In genomic region chr17:34143461-34143860, GRCm38 (mm10) we compare ENCODE assay signal across 1 mouse cellular context.
TF ChIP-seq lines count a peak whose summit lies in the region.

No protein-coding gene starts in this region.

TF ChIP-seq in MEL, 35 proteins besides CTCF, POLR2A, EP300 and RAD21 (continued from another document):
- TF ChIP-seq MYB (IDR thresholded peaks at IDR 0.05; ENCODE audit: low read depth, low read length) (peak; percentile 34; the same call in 1 of the 2 replicates), MYC (IDR thresholded peaks at IDR 0.05; ENCODE audit: low read depth, low read length) (0 out of 2 replicates have a peak, but pooled peaks have one; percentile 30), MAX (IDR thresholded peaks at IDR 0.05; ENCODE audit: low read length) (no peak), GABPA (IDR thresholded peaks at IDR 0.05; ENCODE audit: low read depth, low read length) (no peak), HCFC1 (IDR thresholded peaks at IDR 0.05; ENCODE audit: low read depth, low read length) (peak; percentile 64), POLR2AphosphoS2 (IDR thresholded peaks at IDR 0.05; ENCODE audit: low read length) (no peak), CHD2 (IDR thresholded peaks at IDR 0.05; ENCODE audit: low read length) (peak; percentile 64; the same call in 1 of the 2 replicates), MAZ (IDR thresholded peaks at IDR 0.05; ENCODE audit: low read depth, low read length) (peak; percentile 87), RCOR1 (IDR thresholded peaks at IDR 0.05; ENCODE audit: low read depth, low read length) (peak; percentile 75), ZNF384 (IDR thresholded peaks at IDR 0.05; ENCODE audit: low read depth, low read length) (no peak), MAFK (IDR thresholded peaks at IDR 0.05; ENCODE audit: borderline replicate concordance, low read depth, low read length) (0 out of 2 replicates have a peak, but pooled peaks have one; percentile 22), TAL1 (IDR thresholded peaks at IDR 0.05; ENCODE audit: low read length) (peak; percentile 59; the same call in 1 of the 2 replicates), USF2 (IDR thresholded peaks at IDR 0.05; ENCODE audit: borderline replicate concordance in 1 of 2, insufficient read depth in 1 of 2, low read depth in 1 of 2, low read length in 2 of 2) (no peak), SIN3A (IDR thresholded peaks at IDR 0.05; ENCODE audit: low read length) (peak; percentile 86), ETS1 (IDR thresholded peaks at IDR 0.05; ENCODE audit: low read depth, low read length) (peak; percentile 85), UBTF (IDR thresholded peaks at IDR 0.05; ENCODE audit: borderline replicate concordance, insufficient read depth, low read depth, low read length) (0 out of 2 replicates have a peak, but pooled peaks have one; percentile 64), USF1 (IDR thresholded peaks at IDR 0.05; ENCODE audit: low read depth, low read length) (0 out of 2 replicates have a peak, but pooled peaks have one; percentile 10), GATA1 (IDR thresholded peaks at IDR 0.05; ENCODE audit: low read depth, low read length) (peak; percentile 77), MXI1 (IDR thresholded peaks at IDR 0.05; ENCODE audit: low read depth, low read length) (peak; percentile 73), TCF12 (IDR thresholded peaks at IDR 0.05; ENCODE audit: low read depth, low read length) (peak; percentile 81), SMC3 (IDR thresholded peaks at IDR 0.05; ENCODE audit: low read depth, low read length) (no peak; the same call in 1 of the 2 replicates), TBP (IDR thresholded peaks at IDR 0.05; ENCODE audit: low read depth, low read length) (0 out of 2 replicates have a peak, but pooled peaks have one; percentile 41), BHLHE40 (IDR thresholded peaks at IDR 0.05; ENCODE audit: borderline replicate concordance, low read depth, low read length) (no peak)
TF ChIP-seq in MEL: peak in this region for 18.
